Mouse (Mus musculus): ENCODE measurements around the gene Btbd18. TPM values are rescaled to one million over a fixed set of nuclear protein-coding genes. Genes with fewer than 3 reads are reported as not detected.

Btbd18 gene
- not detected in 2 replicates for polyA plus RNA-seq (2012; rRNA removed)

DNA sequence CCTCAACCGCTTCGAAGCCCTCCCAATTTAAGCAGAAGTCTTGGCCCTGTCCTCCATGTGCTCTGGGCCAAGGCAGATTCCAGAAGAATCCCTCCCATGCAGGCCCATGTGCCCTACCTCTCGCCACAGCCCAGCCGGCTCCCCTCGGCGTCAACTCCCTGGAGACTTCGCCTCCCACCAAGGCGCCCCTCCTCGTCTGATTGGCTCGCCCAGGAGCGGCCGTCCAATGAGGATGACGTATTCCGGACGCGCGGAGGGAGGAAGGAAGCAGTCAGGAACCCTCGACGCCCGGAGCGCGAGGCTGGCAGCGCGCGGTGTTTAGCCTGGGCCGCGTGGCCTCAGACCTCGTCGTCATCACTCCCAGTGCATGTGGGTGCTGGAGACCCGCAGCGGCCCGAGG is at the start of gene Btbd18:
TSS of gene Btbd18 (plus strand) at position 274 of the 400 bp plus-strand sequence.
- TF ChIP-seq POLR2A (IDR thresholded peaks at IDR 0.05; ENCODE audit: borderline replicate concordance, extremely low read depth, insufficient read depth, insufficient read length, poor library complexity, severe bottlenecking) (no peak), CTCF (IDR thresholded peaks at IDR 0.05; ENCODE audit: borderline replicate concordance, extremely low read depth, insufficient read depth, insufficient read length) (no peak)
- DNase-seq (ENCODE audit: low read depth), result no peak

DNA sequence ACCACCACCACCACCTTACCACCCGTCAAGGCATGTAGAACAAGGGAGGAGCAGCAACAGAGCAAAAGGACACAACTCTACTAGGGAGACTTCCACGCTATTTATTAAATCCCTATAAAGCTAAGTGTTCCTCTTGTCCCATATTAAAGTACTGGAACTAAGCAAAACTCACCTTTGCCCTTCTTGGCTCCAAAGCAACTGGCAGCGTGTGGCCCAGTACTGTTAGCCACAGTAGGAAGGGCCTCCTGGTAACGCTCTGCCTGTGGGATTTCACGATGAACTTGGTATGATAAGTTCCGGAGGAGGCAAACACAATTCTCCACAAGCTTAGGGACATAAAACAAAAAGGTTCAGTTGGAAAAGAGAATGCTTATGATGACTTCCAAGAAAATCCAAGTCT is 46.1 kb upstream of the Btbd18 start:
- no peak for DNase-seq (ENCODE audit: low read depth)
- TF ChIP-seq CTCF (IDR thresholded peaks at IDR 0.05; ENCODE audit: borderline replicate concordance, extremely low read depth, insufficient read depth, insufficient read length) (no peak), POLR2A (IDR thresholded peaks at IDR 0.05; ENCODE audit: borderline replicate concordance, extremely low read depth, insufficient read depth, insufficient read length, poor library complexity, severe bottlenecking) (no peak)

DNA sequence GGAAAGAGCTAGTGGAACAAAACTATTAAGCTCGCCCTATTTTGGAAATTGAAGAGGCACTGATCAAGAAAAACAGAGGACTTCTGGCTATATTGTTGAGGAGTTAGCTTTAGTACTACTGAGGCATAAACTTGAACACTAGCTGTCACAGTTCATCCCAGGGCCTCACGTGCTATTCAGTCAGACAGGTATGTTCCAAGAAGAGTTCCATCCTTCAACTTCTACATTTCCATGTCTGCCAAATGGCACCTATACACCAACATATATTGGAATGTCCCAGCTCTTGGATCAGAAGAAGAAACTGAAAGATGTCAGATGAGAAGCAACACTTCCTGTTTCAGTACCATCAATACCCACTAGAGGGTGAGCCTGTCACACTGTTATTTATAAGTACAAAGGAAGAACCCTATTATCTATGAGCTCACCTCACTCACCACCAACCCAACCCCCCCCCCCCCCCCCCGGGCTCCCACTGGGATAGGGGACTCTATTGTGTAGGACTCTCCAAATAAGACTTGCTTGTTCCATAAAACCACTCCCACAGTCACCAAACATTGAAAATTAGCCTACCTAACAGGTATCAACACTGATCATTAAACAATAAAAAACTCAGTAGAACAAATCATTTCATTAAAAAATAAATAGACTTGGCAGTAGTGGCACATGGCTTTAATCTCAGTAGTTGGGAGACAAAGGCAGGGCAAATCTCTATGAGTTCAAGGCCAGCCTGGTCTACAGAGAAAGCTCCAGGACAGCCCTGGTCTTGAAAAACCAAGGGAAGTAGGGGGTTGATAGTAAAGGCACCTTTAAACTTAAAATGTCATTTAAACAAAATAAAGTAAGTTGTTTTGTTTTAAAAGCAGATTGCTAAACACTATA is 41.0 kb upstream of the Btbd18 start:
- TF ChIP-seq POLR2A (IDR thresholded peaks at IDR 0.05; ENCODE audit: borderline replicate concordance, extremely low read depth, insufficient read depth, insufficient read length, poor library complexity, severe bottlenecking) (no peak), CTCF (IDR thresholded peaks at IDR 0.05; ENCODE audit: borderline replicate concordance, extremely low read depth, insufficient read depth, insufficient read length) (peak; percentile 33; the same call in 1 of the 2 replicates)
- DNase-seq (ENCODE audit: low read depth), result peak; percentile 73

DNA sequence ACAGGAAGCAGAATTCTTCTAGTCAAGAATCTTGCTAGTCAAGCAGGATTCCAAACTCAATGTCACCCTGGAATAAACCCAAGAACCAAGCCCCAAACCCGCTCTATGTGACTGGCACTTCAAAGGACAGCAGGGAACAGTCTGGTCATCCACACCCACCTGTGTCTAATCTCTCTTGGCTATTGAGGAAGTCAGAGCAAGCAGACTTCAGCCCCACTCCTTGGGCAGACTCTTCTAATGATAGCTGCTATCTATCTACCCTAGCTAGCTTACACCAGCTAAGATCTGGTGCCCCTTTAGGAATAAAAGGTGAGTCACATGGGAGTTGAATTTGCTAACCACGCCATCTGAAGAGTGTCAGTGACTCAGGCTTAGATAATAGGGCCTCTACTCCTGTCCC is 40.0 kb upstream of the Btbd18 start:
- no peak for TF ChIP-seq CTCF (IDR thresholded peaks at IDR 0.05; ENCODE audit: borderline replicate concordance, extremely low read depth, insufficient read depth, insufficient read length)
- TF ChIP-seq POLR2A (IDR thresholded peaks at IDR 0.05; ENCODE audit: borderline replicate concordance, extremely low read depth, insufficient read depth, insufficient read length, poor library complexity, severe bottlenecking), result no peak
- no peak for DNase-seq (ENCODE audit: low read depth)

DNA sequence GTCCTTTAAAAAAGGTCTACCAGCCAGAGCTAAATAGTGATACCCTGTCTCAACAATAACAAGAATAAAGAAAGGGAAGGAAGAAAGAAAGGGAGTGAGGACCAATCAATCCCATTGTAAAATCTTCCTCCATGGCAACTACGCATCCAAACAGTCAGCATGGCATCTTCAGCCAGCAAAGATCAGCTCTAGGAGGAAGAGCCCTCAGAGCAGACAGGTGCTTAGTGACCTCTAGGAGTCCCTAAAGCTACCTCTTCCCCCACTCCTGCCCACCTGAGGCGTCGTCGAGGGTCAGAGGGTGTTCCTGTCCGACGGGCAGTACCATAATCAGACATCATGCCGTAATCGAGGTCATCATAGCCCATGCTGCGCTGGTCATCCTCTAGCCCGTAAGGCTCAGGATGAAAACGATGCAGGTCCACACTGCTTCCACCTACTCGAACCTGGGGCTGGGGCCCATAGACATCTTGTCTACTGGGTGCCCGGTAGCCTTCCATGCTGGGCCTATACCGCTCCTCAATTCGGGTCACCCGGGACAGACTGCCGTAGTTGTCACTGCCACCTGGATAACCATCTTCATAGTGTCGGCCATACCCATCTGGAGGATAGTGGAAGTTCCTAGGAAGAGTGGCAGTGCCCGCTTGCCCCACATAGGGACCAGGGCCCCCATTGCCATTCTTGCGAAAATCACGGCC is 39.1 kb upstream of the Btbd18 start:
- DNase-seq (ENCODE audit: low read depth), result no peak
- TF ChIP-seq POLR2A (IDR thresholded peaks at IDR 0.05; ENCODE audit: borderline replicate concordance, extremely low read depth, insufficient read depth, insufficient read length, poor library complexity, severe bottlenecking), result no peak
- TF ChIP-seq CTCF (IDR thresholded peaks at IDR 0.05; ENCODE audit: borderline replicate concordance, extremely low read depth, insufficient read depth, insufficient read length), result no peak

DNA sequence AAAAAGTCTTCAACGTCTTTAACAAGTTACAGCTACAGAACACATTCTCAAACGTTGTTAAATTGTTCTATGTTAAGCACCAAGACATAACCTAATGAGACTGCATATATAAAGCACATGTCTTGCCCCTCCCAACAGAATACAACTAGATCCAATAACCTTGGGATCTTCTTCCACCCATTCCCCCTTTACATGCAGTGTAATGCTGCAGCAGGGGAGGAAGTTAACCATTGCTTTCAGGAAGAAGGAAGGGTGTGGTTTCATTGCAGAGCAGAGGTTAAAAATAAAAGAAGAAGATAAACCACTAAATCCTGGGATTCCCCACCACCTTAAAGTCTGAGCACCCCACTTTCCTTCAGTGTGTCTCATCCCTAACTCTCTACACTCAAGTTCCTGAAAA is 36.2 kb upstream of the Btbd18 start:
- no peak for DNase-seq (ENCODE audit: low read depth)
- TF ChIP-seq CTCF (IDR thresholded peaks at IDR 0.05; ENCODE audit: borderline replicate concordance, extremely low read depth, insufficient read depth, insufficient read length), result no peak
- no peak for TF ChIP-seq POLR2A (IDR thresholded peaks at IDR 0.05; ENCODE audit: borderline replicate concordance, extremely low read depth, insufficient read depth, insufficient read length, poor library complexity, severe bottlenecking)

DNA sequence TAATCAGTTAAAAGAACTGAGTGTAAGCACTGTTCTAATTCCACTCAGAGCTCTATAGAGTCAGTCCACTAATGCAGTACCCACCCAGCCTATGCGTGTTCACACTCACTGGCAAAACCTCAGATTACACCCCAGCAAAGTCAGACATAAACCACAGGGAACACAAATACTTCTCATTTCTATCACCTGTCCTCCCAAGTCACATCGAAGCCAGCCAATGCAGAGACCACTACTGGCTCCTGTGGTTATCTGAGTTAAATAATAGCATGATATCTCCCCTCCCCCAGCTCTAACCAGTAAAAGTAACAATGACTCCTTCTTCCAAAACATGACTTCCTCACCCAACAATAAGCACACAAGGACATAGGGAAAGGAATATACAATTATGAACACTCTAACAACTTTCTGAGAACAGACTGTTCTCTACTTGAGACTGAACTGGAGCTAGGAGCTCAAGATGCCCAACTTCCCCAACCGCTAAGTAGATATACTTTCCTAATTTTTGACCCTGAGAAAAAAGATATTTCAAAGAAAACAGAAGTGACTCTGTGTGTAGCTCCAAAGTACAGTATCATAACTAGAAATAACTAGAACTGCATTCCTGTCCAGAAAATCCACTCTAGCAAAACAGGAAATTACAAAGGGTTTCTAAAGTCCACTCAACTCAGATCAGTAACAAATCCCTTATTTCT is 35.3 kb upstream of the Btbd18 start:
- TF ChIP-seq POLR2A (IDR thresholded peaks at IDR 0.05; ENCODE audit: borderline replicate concordance, extremely low read depth, insufficient read depth, insufficient read length, poor library complexity, severe bottlenecking) (no peak), CTCF (IDR thresholded peaks at IDR 0.05; ENCODE audit: borderline replicate concordance, extremely low read depth, insufficient read depth, insufficient read length) (no peak)
- DNase-seq (ENCODE audit: low read depth), result no peak

DNA sequence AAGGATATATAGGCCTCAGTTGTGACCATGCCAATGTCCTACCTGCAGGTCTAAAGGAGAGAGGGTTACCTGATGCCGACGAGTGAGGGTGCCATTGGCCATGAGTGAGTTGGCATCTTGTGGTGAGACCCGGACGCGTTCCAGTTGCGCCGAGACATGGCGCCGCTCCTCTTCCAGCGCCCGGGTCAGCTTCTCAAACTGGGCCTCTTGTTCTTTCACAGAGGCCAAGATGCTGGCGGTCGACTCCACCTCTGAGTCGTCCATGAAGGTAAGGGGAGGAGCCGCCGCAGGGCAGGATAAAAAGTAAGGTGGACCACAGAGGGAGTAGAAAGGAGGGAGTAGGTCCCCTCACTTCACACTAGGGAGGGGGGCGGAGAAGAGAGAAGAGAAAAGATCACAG is 34.7 kb upstream of the Btbd18 start:
- TF ChIP-seq POLR2A (IDR thresholded peaks at IDR 0.05; ENCODE audit: borderline replicate concordance, extremely low read depth, insufficient read depth, insufficient read length, poor library complexity, severe bottlenecking), result no peak
- TF ChIP-seq CTCF (IDR thresholded peaks at IDR 0.05; ENCODE audit: borderline replicate concordance, extremely low read depth, insufficient read depth, insufficient read length), result no peak
- no peak for DNase-seq (ENCODE audit: low read depth)

DNA sequence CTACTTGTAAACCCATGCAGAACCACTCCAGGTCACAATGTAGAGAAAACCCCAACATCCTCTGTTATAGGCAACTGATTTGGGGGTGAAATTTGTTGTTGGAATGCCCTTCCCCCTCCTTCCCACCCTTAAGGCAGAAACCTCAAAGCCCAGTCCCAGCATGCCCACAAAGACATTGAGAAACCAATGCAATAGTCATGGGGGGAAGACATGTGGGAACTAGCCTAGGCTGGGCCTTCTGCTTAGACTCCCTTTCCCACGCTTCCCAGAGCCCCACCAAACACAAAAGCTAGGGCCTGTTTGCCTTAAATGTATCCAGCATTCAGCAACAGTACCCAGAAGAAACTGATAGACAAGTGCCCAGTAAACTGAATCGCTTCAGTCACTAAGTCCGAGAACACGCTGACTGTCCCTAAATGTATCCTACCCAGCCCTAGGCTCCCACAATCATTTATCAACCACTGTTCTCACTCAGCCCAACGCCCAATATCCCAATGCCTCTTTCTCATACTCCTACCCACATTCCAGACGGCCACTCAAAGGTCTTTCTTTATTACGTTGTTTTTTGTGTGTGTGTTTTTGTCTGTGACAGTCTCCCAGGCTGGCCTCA is 32.4 kb upstream of the Btbd18 start:
- no peak for DNase-seq (ENCODE audit: low read depth)
- TF ChIP-seq CTCF (IDR thresholded peaks at IDR 0.05; ENCODE audit: borderline replicate concordance, extremely low read depth, insufficient read depth, insufficient read length), result no peak
- TF ChIP-seq POLR2A (IDR thresholded peaks at IDR 0.05; ENCODE audit: borderline replicate concordance, extremely low read depth, insufficient read depth, insufficient read length, poor library complexity, severe bottlenecking), result no peak

DNA sequence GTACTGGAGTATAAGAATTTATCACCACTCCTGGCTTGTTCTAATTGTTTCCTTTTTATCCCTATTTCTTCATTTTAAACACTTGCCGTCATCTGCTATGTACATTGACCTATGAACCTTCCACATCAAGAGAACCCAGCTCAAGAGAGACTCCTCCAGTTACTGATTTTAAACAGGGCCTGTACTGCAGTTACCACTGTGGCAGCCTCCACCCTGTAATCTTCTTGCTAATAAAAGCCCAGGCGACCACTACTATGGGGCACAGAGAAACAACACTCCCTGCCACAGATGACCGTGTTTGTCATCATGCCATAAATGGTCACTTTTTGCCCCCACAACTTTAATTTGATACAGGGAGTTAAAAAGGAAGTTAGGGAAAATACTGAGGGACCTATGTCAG is 31.8 kb upstream of the Btbd18 start:
- DNase-seq (ENCODE audit: low read depth), result no peak
- TF ChIP-seq POLR2A (IDR thresholded peaks at IDR 0.05; ENCODE audit: borderline replicate concordance, extremely low read depth, insufficient read depth, insufficient read length, poor library complexity, severe bottlenecking) (no peak), CTCF (IDR thresholded peaks at IDR 0.05; ENCODE audit: borderline replicate concordance, extremely low read depth, insufficient read depth, insufficient read length) (no peak)

DNA sequence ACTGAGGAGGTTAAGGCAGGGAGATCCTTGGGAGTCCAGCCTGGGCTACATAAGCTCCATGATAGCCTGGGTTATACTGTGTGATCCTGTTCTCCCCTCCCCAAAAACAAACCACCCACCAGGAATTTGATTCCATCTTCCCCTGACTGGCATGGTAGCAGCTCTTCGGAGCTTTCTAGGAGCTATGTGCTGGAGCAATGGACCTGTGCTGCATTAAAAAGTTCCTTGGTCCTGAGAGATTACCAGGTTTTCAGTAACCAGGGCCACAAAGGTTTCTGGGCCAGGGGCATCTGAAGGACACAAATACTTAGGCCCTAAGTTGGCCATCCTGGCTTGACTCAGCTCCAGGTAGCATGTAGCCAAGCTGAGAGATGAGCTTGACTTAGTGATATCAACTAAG is 26.9 kb upstream of the Btbd18 start:
- DNase-seq (ENCODE audit: low read depth), result no peak
- TF ChIP-seq POLR2A (IDR thresholded peaks at IDR 0.05; ENCODE audit: borderline replicate concordance, extremely low read depth, insufficient read depth, insufficient read length, poor library complexity, severe bottlenecking) (no peak), CTCF (IDR thresholded peaks at IDR 0.05; ENCODE audit: borderline replicate concordance, extremely low read depth, insufficient read depth, insufficient read length) (no peak)

Measured in brain, embryonic 14.5 days (tissue).